Mouse (Mus musculus) thymus, postnatal 0 days (tissue): ENCODE measurements around the gene Caskin1. TPM values are rescaled to one million over a fixed set of nuclear protein-coding genes. Genes with fewer than 3 reads are reported as not detected.

Experiments used
- DNase-seq: peaks from one replicate; pipeline ENCODE4 v3.0.0-alpha.2; 2015; ENCODE audit warnings: low spot score
- polyA plus RNA-seq: library from polyadenylated mRNA; unstranded; fragments of >200 nt; fragmentation: Nextera tagmentation; extraction: Ambion mirVana; gene quantifications from 2 replicates; pipeline ENCODE4 v1.2.1, GENCODE M21; 2015

Caskin1 gene
- polyA plus RNA-seq, 1 experiment from 2014 or later: 0.10 TPM

DNA sequence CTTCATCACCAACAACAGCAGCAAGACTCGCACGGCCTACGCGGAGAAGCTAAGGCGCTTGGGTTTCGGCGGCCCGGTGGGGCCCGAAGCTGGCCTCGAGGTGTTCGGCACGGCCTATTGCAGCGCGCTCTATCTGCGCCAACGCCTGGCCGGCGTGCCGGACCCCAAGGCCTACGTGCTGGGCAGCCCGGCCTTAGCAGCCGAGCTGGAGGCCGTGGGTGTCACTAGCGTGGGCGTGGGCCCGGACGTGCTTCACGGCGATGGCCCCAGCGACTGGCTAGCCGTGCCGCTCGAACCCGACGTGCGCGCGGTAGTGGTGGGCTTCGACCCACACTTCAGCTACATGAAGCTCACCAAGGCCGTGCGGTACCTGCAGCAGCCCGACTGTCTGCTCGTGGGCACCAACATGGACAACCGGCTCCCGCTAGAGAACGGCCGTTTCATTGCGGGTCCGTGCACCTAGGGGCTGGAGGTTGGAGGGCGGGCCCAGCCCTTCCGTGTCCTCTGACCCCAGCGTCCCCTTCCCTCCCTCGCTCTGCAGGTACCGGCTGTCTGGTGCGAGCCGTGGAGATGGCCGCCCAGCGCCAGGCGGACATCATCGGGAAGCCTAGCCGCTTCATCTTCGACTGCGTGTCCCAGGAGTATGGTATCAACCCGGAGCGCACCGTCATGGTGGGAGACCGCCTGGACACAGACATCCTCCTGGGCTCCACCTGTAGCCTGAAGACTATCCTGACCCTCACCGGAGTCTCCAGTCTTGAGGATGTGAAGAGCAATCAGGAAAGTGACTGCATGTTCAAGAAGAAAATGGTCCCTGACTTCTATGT, 17.5 kb upstream of the Caskin1 start:
- no peak for DNase-seq

DNA sequence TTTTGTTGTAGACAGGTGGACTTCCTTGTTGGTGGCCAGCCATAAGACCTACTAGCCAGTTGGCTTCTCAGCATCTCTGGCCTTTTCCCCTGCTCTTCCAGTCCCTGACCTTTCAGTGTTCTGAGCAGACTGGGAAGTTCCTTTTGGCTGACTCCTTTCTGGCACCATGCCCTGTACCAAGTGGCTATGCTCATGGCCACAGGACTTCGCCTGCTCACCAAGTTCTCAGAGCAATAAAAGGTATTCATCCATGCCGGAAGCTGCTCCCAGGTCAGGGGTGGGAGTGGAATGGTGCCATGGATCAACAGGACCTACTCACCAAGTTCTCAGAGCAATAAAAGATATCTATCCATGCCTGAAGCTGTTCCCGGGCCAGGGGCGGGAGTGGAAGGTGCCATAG, 15.9 kb upstream of the Caskin1 start:
- no peak for DNase-seq

DNA sequence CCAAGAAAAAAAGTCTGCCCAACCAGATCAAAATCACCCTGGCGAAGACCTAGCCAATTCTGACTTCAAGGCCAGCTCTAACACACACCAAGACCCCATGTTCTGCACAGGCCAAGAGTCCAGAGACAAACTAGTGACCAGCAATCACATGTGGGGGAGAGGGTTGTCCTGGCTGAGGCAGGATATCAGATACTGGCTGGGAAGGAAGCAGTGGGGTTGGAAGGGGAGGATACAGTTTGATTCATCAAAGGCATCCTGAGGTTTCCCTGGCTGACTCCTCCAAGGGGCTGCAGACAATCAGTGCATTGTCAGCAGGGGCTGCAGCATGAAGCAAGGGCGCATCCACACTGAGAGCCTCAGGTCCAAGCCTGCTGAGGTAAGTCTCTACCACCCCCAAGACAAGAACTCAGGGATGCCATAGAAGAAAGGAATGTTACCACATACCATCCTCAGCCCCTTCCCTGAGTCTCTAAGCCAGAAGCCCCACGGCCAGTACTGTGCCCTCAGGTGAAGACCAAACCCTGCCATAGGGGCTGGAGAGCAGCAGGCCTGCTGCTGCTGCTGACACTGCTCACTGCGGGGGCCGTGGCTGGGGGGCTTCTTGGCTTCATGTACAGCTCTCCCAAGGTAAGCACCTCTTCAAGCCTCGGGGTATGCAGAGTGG, 14.7 kb upstream of the Caskin1 start, which contains the start of gene Bricd5:
Bricd5 (plus strand) TSS at position 273 of the 664 bp plus-strand sequence.
- DNase-seq: no peak

DNA sequence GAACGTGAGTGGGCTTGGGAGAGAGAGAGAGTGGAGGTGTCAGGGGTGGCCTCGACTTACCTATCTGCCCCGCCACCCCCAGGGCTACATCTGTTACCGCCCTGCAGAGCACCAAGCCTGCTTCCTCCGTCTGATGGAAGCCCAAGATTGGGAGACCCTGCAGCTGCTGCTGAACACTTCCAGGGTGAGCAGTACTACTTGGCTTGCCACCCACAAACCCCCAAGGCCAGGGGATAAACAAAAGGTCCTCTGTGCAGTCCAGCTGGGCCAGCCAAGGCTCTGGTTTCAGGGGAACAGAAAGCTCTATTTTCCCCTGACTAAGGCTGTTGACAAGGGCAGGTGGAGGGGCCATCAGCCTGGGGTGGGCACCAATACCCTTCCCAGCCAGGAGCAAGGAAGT, 13.8 kb upstream of the Caskin1 start:
- no peak for DNase-seq

DNA sequence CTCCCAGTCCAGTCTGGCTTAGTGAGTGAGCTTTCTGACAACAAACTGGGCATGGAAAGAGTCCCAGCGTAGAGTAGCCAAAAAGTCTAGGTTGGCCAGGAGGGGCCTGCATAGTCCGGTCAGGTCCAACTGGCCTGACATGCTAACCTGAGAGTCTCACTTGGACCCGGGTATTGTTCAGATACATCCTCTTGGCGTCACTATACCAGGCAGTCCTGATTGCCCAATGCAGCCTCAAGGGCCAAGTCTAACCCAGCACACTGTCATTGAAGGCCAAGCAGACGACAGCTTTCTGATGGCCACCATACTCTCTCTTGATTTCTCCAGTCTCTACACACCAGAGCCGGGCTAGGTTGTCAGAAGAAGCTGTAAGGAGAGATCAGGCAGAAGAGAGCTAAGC, 12.8 kb upstream of the Caskin1 start:
- no peak for DNase-seq

DNA sequence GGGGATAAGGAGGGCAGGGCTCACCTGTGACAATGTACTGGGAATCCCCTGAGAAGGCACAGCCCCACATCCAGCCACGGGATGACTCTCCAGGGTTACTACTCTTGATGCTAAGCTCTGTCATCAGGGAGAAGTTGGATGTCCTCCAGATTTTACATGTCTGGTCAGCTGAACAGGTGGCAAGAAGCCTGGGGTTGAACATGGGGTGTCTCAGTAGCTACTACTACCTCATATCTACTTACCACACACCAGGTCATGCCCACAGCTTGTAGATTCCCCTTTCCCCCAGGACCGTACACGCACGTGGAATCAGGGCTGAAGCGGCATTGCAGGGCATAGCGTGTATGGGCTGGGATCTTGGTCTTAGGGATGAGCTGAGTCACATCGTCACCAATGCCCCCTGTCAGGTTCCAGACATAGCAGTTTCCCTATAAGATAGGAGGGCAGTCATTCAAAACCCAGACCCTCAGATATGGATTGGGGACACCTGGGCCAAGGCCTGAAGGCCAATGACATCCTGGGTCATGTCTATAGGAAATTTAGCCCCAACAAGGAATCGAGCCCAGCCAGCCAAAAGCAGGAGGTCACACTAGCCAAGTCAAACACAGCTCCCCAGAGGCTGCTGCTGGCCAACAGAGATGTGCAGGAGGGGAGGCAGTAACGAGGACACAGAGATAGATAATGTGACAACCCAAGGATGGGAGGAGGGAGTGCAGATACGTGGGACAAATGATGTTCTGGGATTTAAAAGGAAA, 12.2 kb upstream of the Caskin1 start:
- no peak for DNase-seq

DNA sequence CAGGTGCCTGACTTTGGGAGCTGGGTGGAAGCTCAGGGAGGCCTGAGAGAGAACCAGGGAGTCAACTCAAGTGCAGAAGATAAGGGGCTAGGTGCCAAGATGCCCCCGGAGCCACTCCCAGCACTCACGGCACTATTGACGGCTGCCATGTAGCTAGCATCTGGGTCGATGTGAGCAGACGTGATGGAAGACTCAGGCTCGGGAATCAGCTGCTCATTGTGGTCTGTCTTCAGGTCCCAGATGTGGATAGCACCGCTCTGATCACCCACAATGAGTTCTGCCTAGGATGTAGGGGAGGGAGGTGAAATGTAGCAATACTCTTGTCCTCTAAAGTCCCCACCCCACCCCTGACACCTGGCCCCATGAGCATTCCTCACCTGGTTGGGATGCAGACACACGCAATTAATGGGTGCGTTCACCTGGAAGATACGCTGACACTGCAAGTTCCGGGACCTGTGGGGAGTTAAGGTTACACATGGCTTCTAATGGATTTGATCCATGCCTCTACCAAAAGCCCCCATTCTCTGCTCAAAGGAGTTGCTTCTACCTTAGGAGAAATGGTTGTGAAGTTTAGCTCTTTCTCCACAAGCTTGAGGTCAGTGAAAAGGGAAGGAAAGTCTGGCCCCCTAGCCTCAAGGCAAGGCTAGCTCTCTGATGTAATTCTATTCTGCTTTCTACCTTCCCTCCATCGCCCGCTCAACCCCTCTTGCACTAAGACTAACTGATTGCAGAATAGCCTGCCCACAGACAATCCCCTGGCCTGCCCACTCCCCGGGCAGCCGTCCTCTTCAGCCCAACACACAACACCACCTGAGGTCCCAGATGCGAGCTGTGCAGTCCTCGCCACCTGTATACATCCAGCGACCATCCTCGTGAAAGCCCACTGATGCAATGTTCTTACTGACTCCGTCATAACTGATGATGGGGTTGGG, 11.1 kb upstream of the Caskin1 start:
- DNase-seq: no peak

DNA sequence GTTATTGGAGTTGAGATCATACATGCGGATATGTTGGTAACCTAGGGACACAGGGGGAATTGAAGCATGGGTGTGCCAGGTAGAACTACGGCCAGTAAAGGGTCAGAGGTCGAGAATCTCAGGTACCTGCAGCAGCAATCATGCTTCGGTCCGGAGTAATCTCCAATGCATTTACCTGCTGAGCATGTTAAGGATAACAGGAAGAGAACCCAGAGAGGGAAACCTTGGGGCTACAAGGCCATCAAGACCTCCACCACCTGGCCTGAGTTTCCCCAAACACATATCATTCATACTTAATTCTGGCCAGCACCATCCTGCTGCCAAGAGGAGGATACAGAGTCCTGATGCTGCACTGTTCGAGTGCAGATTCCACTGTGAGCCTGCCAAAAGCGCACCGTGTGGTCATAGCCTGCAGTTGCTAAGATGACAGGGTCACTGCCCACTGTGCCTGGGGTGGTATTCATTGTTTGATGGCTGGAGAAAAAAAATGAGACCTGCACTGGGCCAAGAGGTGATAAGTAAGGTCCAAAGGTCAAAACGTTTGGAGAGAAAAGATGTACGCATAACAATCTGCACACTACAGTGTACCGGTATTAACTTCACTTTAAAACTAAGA, 10.3 kb upstream of the Caskin1 start:
- DNase-seq: no peak

DNA sequence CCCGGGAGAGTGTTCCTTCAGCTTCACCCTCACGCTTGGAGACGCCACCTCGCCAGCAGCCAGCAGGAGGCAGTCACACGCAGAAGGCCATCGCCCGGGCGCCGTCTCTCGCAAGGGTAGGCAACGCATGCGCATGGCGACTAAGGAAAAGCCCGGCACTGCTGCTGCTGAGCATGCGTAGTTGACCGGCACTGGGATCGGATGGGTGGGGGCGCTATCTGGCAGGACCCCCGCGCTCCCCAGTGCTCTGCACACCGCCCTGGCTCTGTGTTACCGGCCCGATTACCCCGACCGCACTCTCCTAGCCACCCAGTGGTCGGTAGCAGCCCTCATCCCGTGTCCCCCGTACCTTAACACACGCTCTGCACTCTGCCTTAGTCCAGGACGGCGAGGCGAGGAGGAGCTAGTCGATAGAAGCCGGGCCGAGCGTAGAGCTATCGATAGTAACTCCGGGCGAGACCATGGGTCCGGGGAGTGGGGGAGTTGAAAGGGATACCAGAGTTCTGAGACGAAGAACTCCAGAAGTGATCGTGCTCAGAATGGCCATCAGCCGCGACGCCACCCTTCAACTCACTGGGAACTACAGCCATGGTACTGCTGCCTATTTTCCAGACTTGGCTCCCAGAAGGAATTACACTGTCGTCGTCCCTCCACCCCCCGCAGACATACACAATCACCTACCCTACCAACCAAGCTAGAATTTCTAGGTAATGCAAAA, 9.6 kb upstream of the Caskin1 start, which contains the start of gene Mlst8:
Mlst8 (minus strand) TSS at position 416 of the 718 bp plus-strand sequence.
- peak; percentile 96 for DNase-seq

DNA sequence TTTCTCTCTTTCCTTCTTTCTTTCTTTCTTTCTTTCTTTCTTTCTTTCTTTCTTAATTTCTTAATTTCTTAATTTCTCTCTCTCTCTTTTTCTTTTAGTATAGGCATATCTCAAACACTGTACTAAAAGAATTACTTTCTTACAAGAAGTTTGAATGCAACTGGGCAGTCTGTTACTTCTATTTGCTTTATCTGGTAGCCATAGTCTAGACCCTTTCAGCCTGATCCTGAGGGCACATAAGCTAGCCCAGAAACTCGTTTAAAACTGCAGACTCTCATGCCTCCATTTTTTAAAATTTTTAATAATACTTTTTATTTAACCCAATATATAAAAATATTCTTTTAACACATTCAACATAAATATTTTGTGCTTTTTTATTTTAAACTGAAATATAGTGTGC, 9.0 kb upstream of the Caskin1 start:
- DNase-seq: no peak

DNA sequence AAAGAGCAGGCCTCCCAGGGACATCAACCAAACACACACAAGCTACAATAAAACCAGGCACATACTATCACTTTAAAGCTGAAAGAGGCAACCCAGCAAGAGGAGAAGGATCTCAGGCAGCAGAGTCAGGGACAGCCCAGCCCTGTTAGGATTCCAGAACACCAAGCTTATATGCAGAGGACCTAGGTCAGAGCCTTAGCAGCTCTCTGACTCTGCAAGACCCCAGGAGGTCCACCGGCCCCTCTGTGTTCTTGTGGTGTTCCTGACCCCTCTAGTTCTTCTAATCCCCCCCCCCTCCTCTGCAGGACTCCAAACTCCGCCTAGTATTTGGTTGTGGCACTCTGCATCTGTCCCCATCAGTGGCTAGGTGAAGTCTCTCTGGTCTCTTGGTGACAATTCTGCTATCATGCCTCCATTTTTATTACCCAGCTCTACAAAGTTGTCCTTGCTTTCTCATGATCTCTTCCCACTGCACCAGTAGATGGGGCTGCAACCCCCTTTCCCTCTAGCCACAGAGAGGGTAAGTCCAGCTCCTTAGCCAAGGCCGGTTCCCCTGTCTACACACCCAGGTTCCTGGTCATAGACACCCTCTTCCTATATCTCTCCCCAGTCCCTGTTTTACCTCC, 8.1 kb upstream of the Caskin1 start:
- DNase-seq: no peak

DNA sequence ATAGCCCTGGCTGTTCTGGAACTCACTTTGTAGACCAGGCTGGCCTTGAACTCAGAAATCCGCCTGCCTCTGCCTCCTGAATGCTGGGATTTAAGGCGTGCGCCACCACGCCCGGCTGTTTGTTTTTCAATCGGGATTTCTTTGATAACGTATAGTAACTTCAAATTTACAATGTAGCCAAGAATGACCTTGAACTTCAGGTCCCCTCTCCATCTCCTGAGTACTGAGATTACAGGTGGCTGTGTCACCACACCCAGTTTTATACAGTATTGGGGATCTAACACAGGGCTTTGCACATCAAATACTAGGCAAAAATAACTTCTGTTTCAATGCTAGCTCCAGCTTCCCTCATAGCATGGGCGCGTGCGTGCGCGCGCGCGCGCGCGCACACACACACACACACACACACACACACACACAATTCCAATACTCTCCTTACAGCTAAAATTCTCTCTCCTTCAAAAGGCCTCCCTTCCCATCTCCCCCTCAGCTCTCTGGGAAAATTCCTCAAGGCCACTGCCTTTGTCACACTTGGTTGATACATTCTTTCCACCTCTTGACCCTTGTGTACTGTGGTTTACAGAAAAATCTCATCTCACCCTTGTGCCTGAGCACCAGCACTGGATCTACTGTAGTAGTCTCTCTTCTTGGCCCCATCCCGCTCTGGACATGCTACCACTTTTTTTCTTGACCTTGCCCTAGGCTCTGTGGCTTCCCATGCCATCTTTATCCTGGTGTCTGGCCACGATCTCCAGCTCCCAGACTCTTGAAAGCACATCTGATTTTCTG, 7.2 kb upstream of the Caskin1 start:
- DNase-seq: no peak

DNA sequence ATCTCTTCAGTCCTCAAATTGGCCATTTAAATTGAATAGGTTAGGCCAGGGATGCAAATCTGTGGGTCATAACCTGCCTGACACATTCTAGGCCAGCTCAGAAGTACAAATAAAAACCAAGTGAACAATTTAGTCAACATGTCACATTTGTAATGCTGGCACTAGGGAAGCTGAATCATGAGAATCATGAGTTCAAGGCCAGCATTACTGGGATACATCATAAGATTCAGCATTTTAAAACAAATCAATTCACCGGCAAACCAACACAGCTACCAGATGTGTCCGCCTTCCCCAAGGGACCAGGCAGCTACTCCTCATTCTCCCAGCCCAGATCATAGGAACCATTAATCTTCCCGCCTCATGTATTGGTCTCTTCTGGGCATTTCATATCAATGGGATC, 4.9 kb upstream of the Caskin1 start:
- no peak for DNase-seq

DNA sequence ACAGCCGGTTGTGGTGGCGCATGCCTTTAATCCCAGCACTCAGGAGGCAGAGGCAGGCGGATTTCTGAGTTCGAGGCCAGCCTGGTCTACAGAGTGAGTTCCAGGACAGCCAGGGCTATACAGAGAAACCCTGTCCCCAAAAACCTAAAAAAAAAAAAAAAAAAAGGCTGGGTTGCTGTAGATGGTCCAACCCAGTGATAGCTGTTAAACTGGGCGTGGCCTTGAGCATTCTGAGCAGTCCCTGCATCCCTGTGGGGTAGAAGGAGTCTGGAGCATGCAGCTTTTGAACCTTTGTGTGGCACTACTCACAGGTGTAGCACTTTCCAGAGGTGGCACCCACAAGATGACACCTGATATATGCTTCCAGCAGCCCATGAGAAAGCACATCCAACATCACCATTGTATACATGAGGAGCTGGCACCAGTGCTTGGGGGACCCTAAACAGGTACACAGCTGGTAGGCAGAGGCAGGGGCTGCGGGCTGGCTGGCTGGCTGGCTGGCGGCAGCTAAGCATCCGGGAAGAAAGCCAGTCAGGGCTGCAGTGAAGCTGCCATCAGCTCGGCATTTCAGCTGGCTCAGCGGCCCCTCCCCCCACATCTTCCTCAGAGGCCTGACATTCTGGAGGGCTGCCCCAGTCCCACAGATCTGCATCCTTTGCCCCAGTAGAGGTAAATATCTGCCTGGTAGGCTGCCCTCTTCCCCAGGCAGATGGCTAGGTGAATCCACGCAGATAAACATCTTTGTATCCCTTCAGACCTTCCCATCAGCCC, 3.1 kb upstream of the Caskin1 start:
- peak; percentile 35 for DNase-seq

DNA sequence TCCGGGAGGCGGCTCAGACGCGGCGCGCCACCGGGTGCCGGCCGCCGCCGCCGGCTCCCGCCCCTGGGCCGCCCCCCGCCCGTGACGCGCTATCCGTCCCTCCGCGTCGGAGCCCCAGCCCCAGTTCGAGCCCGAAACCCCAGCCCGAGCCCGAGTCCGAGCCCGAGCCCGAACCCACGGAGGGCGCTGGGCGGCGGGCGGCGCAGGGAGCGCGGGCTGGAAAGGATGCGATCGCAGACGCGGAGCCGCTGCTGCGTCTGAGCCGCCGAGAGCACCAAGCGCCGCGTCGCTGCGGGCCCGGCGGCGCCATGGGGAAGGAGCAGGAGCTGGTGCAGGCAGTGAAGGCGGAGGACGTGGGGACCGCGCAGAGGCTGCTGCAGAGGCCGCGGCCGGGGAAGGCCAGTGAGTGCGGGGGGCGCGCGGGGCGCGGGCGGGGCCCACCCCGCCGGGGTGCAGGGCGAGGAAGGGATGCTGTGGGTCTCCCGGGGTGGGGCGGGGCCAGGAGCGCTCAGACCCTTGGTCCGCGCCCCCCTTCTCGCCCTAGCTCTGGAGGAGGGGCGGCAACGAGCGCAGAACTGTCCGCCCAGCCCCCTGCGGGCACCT, 362 bp downstream of the Caskin1 start:
- peak; percentile 33 for DNase-seq

DNA sequence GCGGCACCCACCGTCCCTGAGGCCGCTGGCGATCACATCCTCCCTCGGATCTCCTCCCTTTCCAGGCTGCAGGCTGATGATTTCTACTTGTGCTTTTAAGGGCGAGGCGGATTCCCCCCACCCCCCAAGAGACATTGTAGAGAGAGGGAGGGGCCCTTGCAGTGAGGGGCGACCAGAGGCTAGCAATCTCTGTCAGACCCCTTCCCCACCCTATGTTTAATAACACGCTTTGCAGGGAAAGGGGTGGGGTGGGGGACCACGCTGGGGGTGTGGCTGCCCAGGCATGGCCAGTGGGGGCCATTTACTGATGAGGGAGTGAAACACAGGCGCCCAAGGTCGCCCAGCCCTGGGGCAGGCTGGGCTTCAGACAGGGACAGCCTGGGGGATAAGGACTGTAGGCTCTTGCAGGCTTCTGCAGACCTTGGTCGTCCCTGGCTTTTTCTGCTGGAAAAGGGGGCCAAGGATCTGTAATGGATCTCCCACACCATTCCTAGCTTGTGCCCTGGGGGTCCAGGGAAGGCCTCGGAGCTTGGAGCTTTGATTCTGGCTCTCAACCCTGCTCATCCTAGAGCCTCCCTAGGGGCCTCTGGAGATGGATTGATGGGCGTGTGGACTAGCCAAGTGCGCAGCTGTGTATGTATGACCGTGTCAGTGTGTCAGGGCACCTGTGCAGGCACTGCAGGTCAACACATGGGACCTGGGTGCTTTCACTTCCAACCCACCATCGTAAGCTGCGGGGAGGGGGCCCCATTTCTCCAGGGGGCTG, 1.0 kb downstream of the Caskin1 start:
- no peak for DNase-seq

DNA sequence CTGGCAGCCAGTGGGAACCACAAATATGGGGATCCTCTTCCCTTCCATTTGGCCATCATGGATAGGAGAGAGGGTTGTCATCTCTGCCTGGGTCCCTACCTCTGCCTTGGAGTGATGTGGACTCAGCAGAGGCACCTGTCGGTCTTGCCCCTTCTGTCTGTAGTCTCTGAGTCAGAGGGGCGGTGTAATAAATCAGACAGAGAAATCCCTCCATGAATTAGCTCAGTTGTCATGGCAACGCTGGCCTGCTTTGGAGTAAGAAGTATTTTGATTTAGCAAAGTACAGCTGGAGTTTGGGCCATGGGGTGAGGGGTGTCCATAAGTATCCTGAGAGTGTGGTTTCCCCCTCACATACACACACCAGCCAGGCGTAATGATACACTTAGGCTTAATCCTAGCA, 2.0 kb downstream of the Caskin1 start:
- no peak for DNase-seq
